Mouse (Mus musculus): ENCODE results near the gene Hdac4.

Gene Hdac4

DNA sequence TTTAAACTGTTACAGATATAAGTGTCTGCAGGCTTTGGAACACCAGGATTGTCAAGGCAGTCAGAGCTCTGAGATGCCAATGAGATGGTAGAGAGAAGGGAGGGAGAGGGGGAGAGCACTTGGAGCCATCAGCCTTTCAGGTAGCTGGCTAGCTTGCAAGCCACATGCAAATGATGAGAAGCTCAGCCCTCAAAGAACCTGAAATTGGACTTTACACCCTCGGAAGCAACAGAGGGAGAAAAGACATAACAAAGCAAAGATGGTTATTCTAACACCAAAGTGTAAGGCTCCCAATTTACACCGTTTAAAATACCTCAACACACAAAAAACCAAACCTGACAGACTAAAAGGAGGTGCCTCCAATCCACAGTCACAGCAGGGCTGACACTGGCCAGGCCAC lies 63.3 kb downstream of the Hdac4 start:
- in situ Hi-C loops (cut with MboI; ENCODE audit: low sequenced_read_pairs), result no loop called here

DNA sequence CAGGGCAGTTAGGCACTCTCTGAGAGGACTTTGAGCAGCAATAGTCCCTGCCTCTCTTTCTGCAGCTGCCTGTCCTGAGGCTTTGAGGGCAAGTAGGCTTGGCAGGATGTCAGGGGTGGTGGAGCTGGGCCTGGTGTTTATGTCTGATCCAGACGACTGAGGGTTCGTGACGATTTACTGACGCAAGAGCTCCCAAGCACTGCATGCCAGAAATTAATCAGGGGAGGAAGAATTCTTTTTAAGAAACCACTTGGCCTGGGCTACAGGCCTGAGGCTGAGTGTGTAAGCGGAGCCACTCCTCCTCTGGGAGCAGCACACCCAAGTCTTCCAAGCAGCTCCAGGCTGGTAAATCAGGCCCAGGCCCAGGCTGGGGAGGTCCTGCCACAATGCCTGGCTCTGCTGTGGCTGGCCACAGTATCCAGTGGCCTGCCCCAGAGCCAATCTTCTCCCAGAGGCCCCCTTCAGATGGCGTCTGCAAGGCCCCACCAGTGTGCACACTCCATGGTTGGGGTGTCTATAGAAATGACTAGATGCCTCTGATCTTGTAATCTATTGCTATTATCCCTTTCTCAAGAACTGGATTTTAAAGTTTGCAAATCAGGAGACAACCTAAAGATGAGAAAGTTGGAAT lies 64.9 kb downstream of the Hdac4 start:
- in situ Hi-C loops (cut with MboI; ENCODE audit: low sequenced_read_pairs), result no loop called here

DNA sequence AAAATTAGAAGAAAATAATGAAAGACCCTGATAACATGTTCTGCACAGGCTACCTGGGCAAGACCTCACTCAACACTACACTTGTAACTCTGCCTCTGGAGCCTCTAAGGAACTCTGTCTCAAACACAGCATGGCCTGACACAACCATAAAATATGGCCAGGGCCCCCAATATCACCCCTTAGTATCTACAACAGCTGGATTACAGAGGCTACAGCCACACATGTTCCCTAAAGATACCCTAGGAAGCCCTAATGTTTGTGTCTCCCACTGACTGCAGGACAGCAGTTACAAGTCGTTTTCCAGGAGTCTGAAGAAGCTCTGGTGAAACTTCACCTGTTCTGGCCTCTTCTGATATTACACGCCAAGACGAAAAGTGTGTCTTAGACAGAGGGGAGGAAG lies 65.7 kb downstream of the Hdac4 start:
- in situ Hi-C loops (cut with MboI; ENCODE audit: low sequenced_read_pairs), result no loop called here

DNA sequence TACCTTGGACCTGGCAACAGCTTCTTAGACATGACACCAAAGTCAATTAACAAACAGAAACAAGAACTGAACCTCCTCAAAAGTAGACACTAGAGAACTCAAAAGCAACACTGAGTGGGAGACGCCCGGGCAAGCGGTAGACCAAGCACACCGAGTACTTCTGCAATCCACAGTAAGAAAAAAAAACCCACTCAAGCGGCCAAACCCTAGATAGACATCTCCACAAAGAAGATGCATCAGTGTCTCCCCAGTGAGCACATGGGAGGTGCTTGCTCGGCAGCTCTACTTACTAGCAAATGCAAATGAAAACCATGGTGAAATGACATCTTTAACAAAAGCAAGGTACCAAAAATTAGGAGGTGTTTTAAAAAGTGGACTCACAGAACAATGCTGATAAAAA lies 67.7 kb downstream of the Hdac4 start:
- in situ Hi-C loops (cut with MboI; ENCODE audit: low sequenced_read_pairs), result no loop called here

DNA sequence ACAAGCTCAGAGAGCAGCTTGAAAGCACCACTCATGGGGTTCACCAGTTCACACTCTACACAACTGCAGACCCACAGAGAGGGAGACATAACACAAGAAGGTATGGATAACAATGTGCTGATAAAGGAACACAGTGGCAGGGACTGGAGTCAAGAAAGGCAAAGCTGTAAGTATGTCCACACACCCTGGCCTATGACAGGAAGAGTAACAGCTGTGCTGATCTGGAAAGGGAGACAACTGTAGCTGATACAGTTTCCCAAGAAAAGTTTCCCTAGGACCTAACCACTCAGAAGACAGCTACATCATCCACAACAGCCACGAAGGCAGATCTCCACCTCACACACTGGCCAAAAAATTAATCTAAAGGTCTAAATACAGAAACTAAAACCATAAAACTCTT lies 68.1 kb downstream of the Hdac4 start:
- in situ Hi-C loops (cut with MboI; ENCODE audit: low sequenced_read_pairs), result no loop called here

DNA sequence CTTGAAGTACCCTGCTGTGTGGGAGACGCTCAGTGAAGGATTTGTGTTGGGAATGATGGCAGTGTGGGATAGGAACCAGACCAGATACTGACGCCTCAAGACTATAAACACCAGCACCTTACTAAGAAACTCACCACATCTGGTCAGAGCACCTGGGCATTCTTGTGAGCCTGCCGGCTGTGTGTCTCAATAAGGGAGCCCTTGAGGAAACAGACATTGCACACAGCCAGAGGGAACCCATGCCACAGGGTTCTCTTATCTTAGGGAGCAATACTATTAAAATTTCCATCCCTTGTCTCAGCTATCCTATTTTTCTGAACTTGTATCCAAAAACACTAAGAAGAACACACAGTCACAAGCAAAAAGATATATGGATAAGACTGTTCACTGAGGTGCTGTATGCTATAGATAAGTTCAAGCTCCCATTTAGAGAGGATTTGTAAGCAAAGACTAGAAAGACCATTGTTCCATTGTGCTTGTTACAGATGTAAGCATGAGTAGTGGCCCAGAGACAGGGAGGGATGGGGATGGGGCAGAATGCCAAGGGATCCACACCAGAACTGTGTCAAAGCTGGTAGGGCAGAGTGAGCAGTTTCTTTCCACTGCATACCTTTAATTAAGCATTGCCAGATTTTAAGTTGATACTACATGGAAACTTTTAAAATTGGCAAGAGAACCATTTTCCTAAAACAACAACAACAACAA lies 70.8 kb downstream of the Hdac4 start:
- in situ Hi-C loops (cut with MboI; ENCODE audit: low sequenced_read_pairs), result no loop called here

DNA sequence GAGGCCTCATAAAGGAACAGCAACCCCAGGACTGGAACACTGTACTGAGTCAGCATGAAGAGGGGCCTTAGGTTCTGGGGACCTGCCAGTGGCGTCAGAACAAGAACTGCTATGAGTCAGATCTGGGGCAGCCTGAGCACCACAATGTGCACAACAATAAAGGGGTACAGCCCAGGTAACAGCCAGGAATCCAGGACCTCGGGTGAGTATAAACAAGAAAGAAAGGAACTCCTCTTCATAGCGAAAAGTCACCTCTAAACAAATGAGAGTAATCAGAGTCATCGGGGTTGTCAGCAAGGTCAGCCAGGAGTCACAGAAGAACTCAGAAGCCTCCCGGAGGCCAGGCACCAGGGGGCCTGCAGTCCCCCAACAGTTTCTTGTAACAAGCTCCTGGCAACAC lies 76.2 kb downstream of the Hdac4 start:
- in situ Hi-C loops (cut with MboI; ENCODE audit: low sequenced_read_pairs), result no loop called here

DNA sequence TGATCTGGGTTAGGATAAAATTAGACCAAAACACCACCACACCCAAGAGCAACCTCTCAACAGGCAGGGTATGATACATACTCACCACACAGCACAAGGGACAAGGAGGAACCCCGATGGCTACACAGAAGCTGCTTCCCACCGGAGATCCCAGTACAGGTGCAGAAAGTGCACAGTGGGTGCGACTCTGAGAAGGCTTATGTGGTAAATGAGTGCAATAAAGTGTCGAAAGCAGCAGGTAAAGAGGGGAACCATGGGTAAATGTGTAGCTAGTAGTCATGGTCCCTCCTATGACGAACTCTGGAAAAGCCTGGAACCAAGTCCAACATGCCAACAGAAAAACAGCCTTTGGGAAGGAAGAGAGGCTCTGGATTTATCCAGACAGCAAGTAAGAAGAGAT lies 77.9 kb downstream of the Hdac4 start:
- in situ Hi-C loops (cut with MboI; ENCODE audit: low sequenced_read_pairs), result no loop called here

DNA sequence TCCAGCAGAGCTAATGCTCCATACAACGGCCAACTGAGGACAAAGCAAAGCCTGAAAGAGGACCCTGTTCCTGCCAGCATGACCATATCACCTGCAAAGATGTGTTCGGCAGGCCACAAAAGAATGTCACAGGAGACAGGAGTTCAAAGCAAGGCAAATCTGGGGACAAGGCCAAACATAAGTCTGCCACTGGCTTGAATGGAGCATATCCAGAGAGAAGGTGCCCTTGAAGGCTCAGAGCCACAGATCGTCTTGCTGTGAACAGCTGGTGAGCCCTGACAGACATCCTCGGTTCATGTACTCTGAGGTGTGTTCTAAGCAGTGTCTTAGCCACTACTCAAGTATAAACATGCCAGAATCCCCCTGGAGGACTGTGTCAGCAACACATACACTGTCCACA lies 79.3 kb downstream of the Hdac4 start:
- in situ Hi-C loops (cut with MboI; ENCODE audit: low sequenced_read_pairs), result no loop called here

DNA sequence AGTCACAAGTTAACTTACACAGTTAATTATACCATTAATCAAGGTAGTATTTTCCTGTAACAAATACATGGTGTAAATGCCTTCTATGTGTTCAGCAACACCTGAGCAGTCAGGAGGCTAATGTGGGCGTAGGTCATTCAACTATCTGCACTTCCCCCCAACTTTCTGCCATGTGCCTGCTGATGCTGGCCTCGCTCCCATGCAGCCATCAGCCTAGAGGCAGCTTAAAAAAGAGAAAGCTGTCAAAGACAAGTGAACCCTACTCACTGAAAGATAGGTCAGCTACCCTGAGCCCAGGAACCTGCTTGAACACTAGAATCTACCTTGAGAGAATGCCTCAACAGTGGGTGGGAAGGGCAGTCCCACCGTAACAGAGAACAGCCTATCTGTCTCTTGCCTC lies 81.4 kb downstream of the Hdac4 start:
- in situ Hi-C loops (cut with MboI; ENCODE audit: low sequenced_read_pairs), result no loop called here

DNA sequence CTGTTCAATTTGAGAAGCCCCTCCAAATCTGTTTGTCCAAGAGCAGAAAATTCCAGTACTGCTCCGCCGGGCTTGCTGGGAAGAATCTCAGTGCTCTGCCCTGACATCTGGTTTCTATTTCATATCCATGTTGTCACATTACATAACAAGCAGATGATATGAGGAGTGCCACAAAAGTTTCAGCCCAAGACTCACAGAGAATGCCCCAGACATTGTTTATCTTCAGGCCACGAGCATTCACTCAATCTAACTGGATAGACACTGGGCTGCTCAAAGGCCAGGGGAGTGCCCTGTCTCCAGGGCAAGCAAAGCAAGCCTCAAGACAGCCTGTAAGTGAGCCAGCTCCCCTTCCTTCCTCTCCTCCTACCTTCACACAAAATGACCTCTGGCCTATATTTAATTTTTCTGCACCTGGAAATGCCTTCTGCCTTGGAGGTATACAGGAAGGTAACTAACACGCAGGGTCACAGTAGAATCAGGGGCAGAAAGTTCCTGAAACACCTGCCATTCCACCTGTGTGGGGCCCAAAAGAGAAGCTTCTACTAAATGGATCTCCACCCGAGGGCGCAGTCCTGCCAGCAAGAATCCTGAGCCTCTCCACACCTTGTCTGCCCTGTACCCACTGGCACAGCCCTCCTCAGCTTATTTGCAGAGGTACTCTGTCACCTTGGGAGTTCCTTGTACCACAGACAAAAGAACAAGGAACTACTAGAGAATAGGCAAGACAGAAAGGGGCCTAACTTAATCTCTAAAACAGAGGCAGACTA lies 82.1 kb downstream of the Hdac4 start:
- in situ Hi-C loops (cut with MboI; ENCODE audit: low sequenced_read_pairs), result no loop called here

DNA sequence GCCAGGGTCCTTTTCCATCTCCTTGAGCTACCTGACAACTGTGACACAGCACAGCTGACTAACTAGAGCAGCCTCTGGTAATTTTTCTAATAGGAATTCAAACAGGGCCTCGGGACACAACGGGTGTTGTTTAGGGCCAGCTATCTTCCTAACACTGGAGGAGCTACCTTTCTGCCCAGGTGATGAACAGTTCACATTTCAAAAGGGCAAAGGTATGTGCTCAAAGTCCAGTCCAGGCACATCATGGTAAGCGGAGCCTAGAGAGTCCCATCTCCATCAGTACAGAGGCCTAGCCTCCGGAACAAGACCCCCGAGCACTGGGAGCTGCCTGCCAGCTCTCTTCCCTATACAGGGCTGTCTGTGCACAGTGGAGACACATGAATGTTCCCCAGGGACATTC lies 82.9 kb downstream of the Hdac4 start:
- in situ Hi-C loops (cut with MboI; ENCODE audit: low sequenced_read_pairs), result no loop called here

DNA sequence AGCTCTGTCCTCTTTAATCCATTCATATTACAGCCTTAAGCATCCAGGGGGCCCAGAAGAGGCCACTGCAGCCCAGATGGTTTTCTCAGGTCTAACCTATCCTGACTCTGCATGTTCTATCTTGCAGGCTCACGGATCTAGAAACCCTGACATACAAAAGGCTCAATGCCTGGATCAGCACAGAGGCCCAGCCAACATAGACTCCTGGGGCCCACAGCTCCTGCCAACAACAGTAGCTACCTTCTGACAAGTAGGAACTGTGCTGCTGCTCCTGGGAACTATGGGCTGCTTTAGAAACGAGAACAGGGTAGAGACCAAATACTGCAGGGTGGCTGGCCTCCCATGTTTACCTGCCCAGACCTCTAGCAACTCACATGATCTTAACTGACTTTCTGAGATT lies 83.9 kb downstream of the Hdac4 start:
- in situ Hi-C loops (cut with MboI; ENCODE audit: low sequenced_read_pairs), result no loop called here

DNA sequence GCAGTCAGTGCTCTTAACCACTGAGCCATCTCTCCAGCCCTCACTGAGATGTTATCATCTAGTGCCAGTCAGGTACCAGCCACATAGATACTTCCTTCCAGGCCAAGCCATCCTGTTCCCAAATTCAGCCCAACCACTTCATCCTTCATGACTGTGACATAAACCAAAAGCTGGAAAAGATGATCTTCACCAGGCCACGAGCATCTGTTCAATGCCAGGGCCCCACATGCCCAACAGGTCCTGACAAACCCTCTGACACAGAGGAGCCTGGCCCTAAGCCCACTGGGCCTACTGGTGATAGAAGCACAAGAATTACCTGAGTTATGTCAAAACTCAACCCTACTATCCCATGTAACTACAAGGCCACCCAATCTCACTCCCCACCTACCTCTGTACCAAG lies 84.5 kb downstream of the Hdac4 start:
- in situ Hi-C loops (cut with MboI; ENCODE audit: low sequenced_read_pairs), result no loop called here

DNA sequence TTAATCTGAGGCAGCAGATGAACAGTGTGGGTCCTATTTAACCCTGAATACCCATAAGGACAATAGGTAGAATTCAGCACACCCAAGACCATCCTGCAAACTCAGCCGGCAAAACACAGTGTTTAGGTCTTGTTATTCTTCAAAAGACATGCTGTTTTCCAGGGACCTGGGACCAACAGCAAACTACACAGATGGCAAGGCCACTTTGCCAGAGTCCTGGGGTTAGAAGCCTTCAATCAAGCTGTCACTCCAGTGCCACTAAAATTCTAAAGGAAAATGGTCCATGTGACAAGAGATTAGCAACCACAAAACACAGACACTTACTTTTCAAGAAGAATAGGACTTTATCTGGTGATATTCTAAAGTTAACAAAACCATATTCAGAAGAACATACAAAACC lies 86.3 kb downstream of the Hdac4 start:
- in situ Hi-C loops (cut with MboI; ENCODE audit: low sequenced_read_pairs), result no loop called here

DNA sequence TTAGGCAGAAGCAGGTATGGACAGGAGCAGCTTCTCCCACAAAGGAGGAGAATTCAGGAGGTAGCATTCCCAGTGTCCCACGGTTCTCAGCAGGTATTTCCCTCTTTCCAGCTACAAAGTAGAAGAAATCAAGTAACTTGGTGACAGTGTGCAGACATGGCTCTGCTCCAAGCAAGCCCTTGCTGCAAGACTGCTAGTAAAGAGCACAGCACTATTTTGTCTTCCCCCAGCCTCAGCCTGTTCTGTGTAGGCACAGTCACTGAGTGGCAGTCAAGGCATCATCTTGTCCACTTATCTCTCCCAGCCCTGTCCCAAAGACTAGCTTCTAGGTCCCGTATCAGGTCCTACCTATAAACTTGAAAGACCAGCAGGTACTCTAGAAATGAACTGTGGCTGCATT lies 86.9 kb downstream of the Hdac4 start:
- in situ Hi-C loops (cut with MboI; ENCODE audit: low sequenced_read_pairs), result no loop called here

DNA sequence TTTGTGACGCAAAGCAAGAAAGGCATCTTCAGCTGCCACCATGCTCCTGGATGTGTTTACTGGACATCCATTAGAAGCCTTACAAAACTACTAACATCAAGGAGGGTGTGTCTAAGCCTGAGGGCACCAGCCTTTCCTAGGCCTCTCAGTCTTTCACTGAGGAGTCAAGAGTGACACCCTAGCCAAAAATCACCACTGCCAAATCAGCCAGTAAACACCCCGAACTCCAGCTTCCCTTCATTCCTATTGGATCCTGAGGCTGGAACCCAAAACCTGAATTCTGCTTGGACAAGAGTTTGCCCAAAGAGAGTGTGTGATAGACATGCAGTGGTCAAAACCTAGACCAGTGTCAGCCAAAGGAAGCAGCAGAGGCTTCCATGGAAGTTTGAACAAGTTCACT lies 87.5 kb downstream of the Hdac4 start:
- in situ Hi-C loops (cut with MboI; ENCODE audit: low sequenced_read_pairs), result no loop called here

DNA sequence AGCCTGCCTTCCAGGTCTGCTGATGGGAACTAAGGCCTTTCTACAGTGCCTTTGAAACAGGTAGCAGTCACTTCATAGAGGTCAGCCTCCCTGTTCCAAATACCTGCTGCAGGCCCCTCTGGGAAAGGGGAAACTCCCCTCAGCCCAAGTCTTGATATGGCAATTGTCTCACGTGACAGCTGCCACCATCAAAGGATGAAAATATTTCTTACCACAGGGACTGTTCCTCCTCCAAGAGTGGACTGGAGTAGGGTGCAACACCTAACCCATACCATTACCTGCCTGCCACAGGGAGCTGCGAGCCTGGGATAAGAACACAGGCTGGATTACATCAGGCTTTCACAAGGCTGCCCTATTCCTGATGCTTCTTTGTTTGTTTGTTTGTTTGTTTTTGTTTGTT lies 88.0 kb downstream of the Hdac4 start:
- in situ Hi-C loops (cut with MboI; ENCODE audit: low sequenced_read_pairs), result no loop called here

DNA sequence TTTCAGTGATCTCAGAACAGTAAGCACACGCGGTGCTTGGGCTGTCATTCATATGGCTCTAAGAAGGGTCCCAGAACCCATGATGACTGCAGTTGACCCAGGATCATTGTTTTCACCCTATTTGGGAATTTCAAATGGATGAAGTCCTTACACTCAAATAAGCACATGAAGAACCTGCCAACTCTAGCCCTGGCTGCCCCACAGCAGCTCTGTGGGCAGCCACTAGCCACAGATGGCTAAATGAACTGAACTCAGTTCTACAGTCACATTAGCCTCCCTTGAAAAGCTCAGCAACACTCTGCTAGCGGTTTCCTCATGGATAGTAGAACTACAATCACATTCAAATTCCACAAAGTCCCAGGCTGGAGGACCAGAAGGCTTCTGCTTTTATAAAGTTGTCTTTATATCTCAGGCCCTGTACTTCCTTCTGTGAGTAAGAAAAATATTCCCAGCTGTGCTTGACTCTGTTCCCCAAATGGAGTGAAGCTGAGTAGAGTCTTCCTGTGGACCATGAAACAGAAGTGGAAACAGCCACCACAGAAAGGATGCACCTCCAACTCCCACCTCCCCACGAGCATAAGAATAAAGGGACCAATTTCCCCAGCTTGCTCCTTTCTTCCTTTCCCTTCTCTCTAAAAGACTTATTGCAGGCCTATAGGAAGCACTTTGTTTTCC lies 88.9 kb downstream of the Hdac4 start:
- in situ Hi-C loops (cut with MboI; ENCODE audit: low sequenced_read_pairs), result no loop called here

DNA sequence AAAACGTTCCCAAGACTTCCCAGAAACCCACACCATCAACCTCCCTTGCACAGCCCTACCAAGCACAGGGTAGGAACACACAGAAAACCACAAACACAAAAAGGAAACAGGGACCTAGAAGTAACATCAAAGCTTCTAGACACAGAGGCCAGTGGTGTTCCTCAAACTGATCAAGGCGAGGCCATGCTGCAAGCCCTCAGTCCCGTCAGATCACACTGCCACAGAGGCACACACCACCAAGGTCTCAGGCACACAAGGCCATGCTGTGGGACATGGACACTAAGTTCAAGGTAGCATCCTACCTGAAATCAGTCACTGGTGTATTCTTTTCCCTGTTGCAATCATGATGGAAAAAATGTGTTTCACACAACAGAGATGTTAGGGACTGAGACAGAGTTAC lies 90.8 kb downstream of the Hdac4 start:
- in situ Hi-C loops (cut with MboI; ENCODE audit: low sequenced_read_pairs), result no loop called here

DNA sequence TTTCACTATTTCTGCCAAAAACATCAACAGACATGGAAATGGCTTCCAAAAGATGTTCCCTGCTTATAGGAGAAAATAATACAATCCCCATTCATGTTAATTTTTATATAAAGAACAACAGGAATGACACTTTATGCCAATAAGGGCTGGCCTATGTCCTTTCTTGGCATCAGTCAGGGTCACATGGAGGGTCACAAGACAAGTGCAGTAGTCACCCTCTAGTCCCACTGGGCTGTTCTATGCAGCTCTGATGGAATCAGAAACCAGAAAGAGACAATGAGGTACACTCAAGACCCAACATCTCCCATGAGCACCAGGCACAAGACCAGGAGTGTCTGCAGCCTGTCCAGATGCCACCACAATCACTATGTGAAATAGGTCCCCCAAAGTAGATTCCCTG lies 91.5 kb downstream of the Hdac4 start:
- in situ Hi-C loops (cut with MboI; ENCODE audit: low sequenced_read_pairs), result no loop called here

DNA sequence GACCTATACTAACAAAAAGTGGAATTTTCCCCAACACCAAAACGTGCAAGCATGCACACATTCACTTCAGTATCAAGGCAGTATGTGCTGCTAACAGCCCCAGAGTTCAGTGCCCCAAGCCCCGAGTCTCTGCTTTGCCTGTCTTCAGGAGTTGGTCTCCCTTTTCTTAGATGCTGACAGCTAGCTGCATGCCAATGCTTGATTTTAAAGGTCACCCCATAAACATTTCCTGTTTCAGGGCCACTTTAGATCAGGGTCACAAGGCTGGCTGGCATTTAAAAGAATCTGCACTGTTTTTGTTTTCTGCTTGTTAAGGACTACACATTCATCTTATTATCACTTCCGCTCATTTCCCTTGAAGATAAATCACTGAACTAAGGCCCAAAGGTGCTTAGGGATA lies 92.1 kb downstream of the Hdac4 start:
- in situ Hi-C loops (cut with MboI; ENCODE audit: low sequenced_read_pairs), result no loop called here

Data from CH12F3 (cell line).